ENCODE assay signal across 16 mouse cellular contexts in the genomic region with DNA sequence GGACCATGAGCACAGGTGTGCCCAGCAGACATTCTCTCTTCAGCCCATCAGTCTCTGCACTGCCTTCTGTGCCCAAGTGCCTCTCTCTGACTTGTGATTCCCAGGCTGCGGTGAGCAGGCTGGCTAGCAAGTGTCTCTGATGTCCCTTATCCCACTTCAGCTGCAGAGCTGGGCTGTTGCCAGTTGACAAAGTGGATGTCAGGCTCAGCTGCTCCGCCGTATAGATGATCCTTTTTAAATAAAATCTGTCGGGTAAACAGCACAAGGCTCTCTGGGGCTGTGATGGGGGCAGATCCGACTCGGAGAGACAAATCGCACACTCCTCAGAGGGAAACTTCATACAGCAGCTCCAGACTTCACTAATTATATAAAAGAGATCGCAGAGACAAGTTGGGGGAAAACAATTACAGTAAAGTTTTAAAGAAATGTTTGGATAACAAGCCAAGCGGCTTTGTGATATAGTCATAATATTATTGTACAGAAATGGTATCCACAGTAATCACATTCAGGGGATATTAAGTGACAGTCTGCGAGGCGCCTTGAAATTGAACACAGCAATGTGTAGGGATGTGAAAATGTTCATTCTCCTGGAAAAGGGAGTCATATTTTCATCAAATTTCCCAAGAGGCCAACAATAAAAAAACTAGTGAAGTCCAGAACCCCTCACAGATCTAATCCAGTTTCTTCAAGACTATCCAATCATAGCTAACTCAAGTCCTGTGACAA. TPM values are rescaled to one million over a fixed set of nuclear protein-coding genes. Genes with fewer than 3 reads are reported as not detected.
DNase-seq lines count a peak whose midpoint lies in the region; ATAC-seq and TF ChIP-seq lines count a peak whose summit lies in the region.
"Had no signal": no experiment of that assay in that cellular context is flagged by ENCODE, and none has a peak within 500 bp of the region (broad histone marks: within the 10 kb centered on the region; RNA-seq: fewer than 3 reads in every experiment).

No protein-coding gene starts in this region.

- TF ChIP-seq POLR2A in limb, embryonic 14.5 days (IDR thresholded peaks at IDR 0.05; ENCODE audit: borderline replicate concordance, extremely low read depth, insufficient read depth, insufficient read length), result no peak

- no peak overlapping the region for H3K27ac ChIP-seq in limb, embryonic 14.5 days (replicated peaks; ENCODE audit: low read depth, low read length)
- H3K27ac ChIP-seq in limb, embryonic 10.5 days, result no peak overlapping the region
- H3K27ac ChIP-seq in gastrocnemius, adult 2 months, result no peak overlapping the region
- H3K27ac ChIP-seq: neural tube, embryonic 12.5 days; stomach, postnatal 0 days had no signal

- no peaks in the 10 kb centered on the region for H3K4me1 ChIP-seq in limb, embryonic 14.5 days (ENCODE audit: control insufficient read depth, insufficient read depth, low read length)
- no peaks in the 10 kb centered on the region for H3K4me1 ChIP-seq in limb, embryonic 10.5 days
- H3K4me1 ChIP-seq: neural tube, embryonic 12.5 days had no signal

- peak; percentile 82 for DNase-seq in heart, adult 11 months
- DNase-seq in heart, postnatal 36 days, result no peak
- peak; percentile 7 for DNase-seq in limb, embryonic 14.5 days (ENCODE audit: low spot score)
- no peak for DNase-seq in limb, embryonic 10.5 days (ENCODE audit: low spot score)
- DNase-seq in right cerebral cortex, postnatal 14 days, result peak; percentile 8
- no peak for DNase-seq in right cerebral cortex, postnatal 25 days
- no peak for DNase-seq in gastrocnemius, adult 2 months
- DNase-seq: cerebellum, adult 9-10 months; gastrocnemius, postnatal 36 days; kidney, adult 2 months; kidney, postnatal 10 days; liver; lung, postnatal 10 days had no signal

- intact Hi-C loops in heart, postnatal 36 days (cut with DNase I), result no loop called here
- intact Hi-C loops in gastrocnemius, adult 2 months (cut with DNase I), result no loop called here

- H3K4me3 ChIP-seq in limb, embryonic 14.5 days (replicated peaks; ENCODE audit: low read length), result no peak overlapping the region
- no peak overlapping the region for H3K4me3 ChIP-seq in limb, embryonic 10.5 days
- no peak overlapping the region for H3K4me3 ChIP-seq in gastrocnemius, adult 2 months
- H3K4me3 ChIP-seq: megakaryocyte, embryonic 14.5 days; neural tube, embryonic 12.5 days had no signal

- no peaks in the 10 kb centered on the region for H3K27me3 ChIP-seq in limb, embryonic 14.5 days (ENCODE audit: control insufficient read depth, insufficient read depth, low read length)
- H3K27me3 ChIP-seq in limb, embryonic 10.5 days (ENCODE audit: low read depth, poor library complexity, severe bottlenecking), result no peaks in the 10 kb centered on the region
- H3K27me3 ChIP-seq: neural tube, embryonic 12.5 days had no signal

- 62% methylated on average over 11 of the region's 11 CpGs for WGBS in limb, embryonic 14.5 days
- WGBS in limb, embryonic 10.5 days, result 90% methylated on average over 11 of the region's 11 CpGs

- H3K36me3 ChIP-seq in limb, embryonic 14.5 days (ENCODE audit: control insufficient read depth, insufficient read depth, low read length), result no peaks in the 10 kb centered on the region
- H3K36me3 ChIP-seq in limb, embryonic 10.5 days, result no peaks in the 10 kb centered on the region
- H3K36me3 ChIP-seq: neural tube, embryonic 12.5 days had no signal

- H3K4me2 ChIP-seq in limb, embryonic 14.5 days (replicated peaks; ENCODE audit: low read depth, low read length, severe bottlenecking), result no peak overlapping the region
- H3K4me2 ChIP-seq: neural tube, embryonic 12.5 days had no signal

- ATAC-seq in limb, embryonic 14.5 days (ENCODE audit: low FRiP score, low read depth), result peak; percentile 34; the same call in 1 of the 2 replicates

- no peak for TF ChIP-seq CTCF in gastrocnemius, adult 2 months (IDR thresholded peaks at IDR 0.05)

- H3K9ac ChIP-seq in limb, embryonic 14.5 days (ENCODE audit: low read depth, low read length, severe bottlenecking), result no peak overlapping the region
- H3K9ac ChIP-seq: neural tube, embryonic 12.5 days had no signal

- no peaks in the 10 kb centered on the region for H3K9me3 ChIP-seq in limb, embryonic 14.5 days (ENCODE audit: control insufficient read depth, low read length)
- no peaks in the 10 kb centered on the region for H3K9me3 ChIP-seq in limb, embryonic 10.5 days (replicated peaks)
- H3K9me3 ChIP-seq: megakaryocyte, embryonic 14.5 days; neural tube, embryonic 12.5 days had no signal

RNA-seq across cellular contexts. Expression of gene Exoc4, which starts 59.2 kb away (rescaled TPM):
- 10 to 100 TPM; 37.1 to 39.4 TPM for total RNA-seq in heart, postnatal 36 days (2021)
- 14.6 and 16.8 TPM in 2 replicates for polyA plus RNA-seq in limb, embryonic 14.5 days (2012; rRNA removed)
- polyA plus RNA-seq in limb, embryonic 14.5 days (2014; fragmentation: Nextera tagmentation; extraction: Ambion mirVana), result 24.2 and 27.3 TPM in 2 replicates
- polyA plus RNA-seq in limb, embryonic 10.5 days (2016; fragmentation: Nextera tagmentation; extraction: Ambion mirVana), result 24.5 and 28.7 TPM in 2 replicates
- 10 to 100 TPM; 43.6 to 51.4 TPM for total RNA-seq in gastrocnemius, adult 2 months (2021)

Comparison
In these comparisons a context has a peak if more than half of its experiments do, and no peak if none do; other contexts are left out.
1. DNase-seq: peak in heart, adult 11 months (single experiment), limb, embryonic 14.5 days (single experiment) and right cerebral cortex, postnatal 14 days (single experiment); none in heart, postnatal 36 days (0 of 2), limb, embryonic 10.5 days (single experiment), right cerebral cortex, postnatal 25 days (single experiment) and gastrocnemius, adult 2 months (single experiment).